Mouse (Mus musculus): Measurements from ENCODE around the gene Zbtb34. TPM values are rescaled to one million over a fixed set of nuclear protein-coding genes. Genes with fewer than 3 reads are reported as not detected.

The Zbtb34 gene
- polyA plus RNA-seq, 1 experiment from 2014 or later = 7.5 TPM

DNA sequence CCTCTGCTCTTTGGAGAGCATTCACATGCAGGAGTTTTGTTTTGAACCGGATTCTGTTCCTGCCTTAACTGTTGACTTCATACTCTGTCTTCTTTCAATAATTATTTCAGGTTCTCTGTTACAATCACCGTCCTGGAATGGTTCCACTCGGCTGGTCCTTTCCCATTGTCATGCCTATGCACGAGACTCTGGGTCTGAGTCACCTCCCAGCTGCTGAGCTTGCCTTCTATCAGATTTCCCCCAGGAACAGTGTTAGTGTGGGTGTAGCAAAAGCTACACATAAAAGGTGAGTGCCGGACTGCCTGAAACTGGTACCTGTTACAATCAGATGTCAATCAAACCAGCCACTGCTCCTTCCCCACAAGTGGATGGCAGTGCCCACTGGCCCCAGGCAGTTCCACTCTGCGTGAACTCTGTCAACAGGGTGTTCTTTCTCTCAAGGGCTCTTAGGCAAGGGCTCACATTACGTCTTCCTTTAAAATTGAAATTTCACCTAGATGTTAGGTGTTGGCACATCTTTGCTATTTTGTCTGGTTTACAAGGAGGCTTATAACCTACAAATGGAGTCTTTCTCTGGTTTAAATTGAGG is 73.8 kb downstream of the Zbtb34 start:
- Histone ChIP-seq H3K27me3 (ENCODE audit: control insufficient read depth, insufficient read depth, low read length) (no peaks in the 10 kb centered on the region), H3K9ac (ENCODE audit: low read length) (no peak overlapping the region), H3K9me3 (replicated peaks; ENCODE audit: control insufficient read depth, low read length) (no peaks in the 10 kb centered on the region), H3K4me3 (replicated peaks; ENCODE audit: low read length) (no peak overlapping the region), H3K27ac (ENCODE audit: low read length) (no peak overlapping the region), H3K4me2 (ENCODE audit: low read depth, low read length) (no peak overlapping the region), H3K4me1 (ENCODE audit: control insufficient read depth, insufficient read depth, low read length) (no peaks in the 10 kb centered on the region), H3K36me3 (ENCODE audit: control insufficient read depth, insufficient read depth, low read length) (no peaks in the 10 kb centered on the region)
- no peak for ATAC-seq (ENCODE audit: insufficient read depth, low FRiP score)
- WGBS = 78% methylated on average over 7 of the region's 7 CpGs

Small RNA genes within 50 kb of the gene (microRNA-seq; reads per million reads assigned to microRNA genes)
- not detected for gene Gm25998

Other genes with a start within 250 kb of the Zbtb34 start
- gene Angptl2, start 215.3 kb downstream of the Zbtb34 start, polyA plus RNA-seq (2015; fragmentation: Nextera tagmentation; extraction: Ambion mirVana) = 59.5 and 69.6 TPM in 2 replicates
- 7.9 and 8.0 TPM in 2 replicates for gene Ralgps1, start 59.8 kb downstream of the Zbtb34 start, polyA plus RNA-seq (2015; fragmentation: Nextera tagmentation; extraction: Ambion mirVana)
- gene Zbtb43, start 37.2 kb upstream of the Zbtb34 start, polyA plus RNA-seq (2015; fragmentation: Nextera tagmentation; extraction: Ambion mirVana) = 15.3 and 19.2 TPM in 2 replicates
- not detected in 2 replicates for gene Lmx1b, start 209.2 kb upstream of the Zbtb34 start, polyA plus RNA-seq (2015; fragmentation: Nextera tagmentation; extraction: Ambion mirVana)